Mouse (Mus musculus) liver, embryonic 15.5 days (tissue): ENCODE data around the gene Spen. TPM values are rescaled to one million over a fixed set of nuclear protein-coding genes. Genes with fewer than 3 reads are reported as not detected.
A peak's percentile ranks its signal among the peaks of the same experiment; 100 is the strongest.
"Not testable (repeated sequence)": the region's sequence is repeated elsewhere in the genome, so short reads cannot be mapped to it uniquely, and the experiment has no call there.

Source experiments
- ATAC-seq: fragments of 200-750 bp; cut with Nextera tagmentation; 2 replicates; pipeline ENCODE4 v1.8.0; 2017; ENCODE audit warnings: moderate number of reproducible peaks, mild to moderate bottlenecking, moderate library complexity; ENCODE audit not compliant: insufficient read depth
- H3K27ac ChIP-seq: fragments of 300-500 bp; sonication (generic); replicated peaks from 2 replicates; pipeline ENCODE4 v1.5.1; 2015; ENCODE audit warnings: mild to moderate bottlenecking, inconsistent platforms
- H3K27me3 ChIP-seq: fragments of 300-500 bp; sonication (generic); 2 replicates; pipeline ENCODE4 v1.6.1; 2015; ENCODE audit warnings: mild to moderate bottlenecking, inconsistent platforms
- H3K36me3 ChIP-seq: fragments of 300-500 bp; sonication (generic); replicated peaks from 2 replicates; pipeline ENCODE4 v1.6.1; 2015; ENCODE audit warnings: moderate library complexity, mild to moderate bottlenecking, inconsistent platforms
- H3K4me1 ChIP-seq: fragments of 300-500 bp; sonication (generic); replicated peaks from 2 replicates; pipeline ENCODE4 v1.6.1; 2015; ENCODE audit warnings: inconsistent platforms
- H3K4me2 ChIP-seq: fragments of 300-500 bp; sonication (generic); 2 replicates; pipeline ENCODE4 v1.6.1; 2015; ENCODE audit warnings: moderate library complexity, mild to moderate bottlenecking, inconsistent platforms
- H3K4me3 ChIP-seq: fragments of 300-500 bp; sonication (generic); replicated peaks from 2 replicates; pipeline ENCODE4 v1.5.1; 2015; ENCODE audit warnings: mild to moderate bottlenecking, inconsistent platforms
- H3K9ac ChIP-seq: fragments of 300-500 bp; sonication (generic); 2 replicates; pipeline ENCODE4 v1.6.1; 2015; ENCODE audit warnings: moderate library complexity, mild to moderate bottlenecking, inconsistent platforms
- H3K9me3 ChIP-seq: fragments of 300-500 bp; sonication (generic); replicated peaks from 2 replicates; pipeline ENCODE4 v1.6.1; 2016; ENCODE audit warnings: inconsistent platforms
- WGBS: fragments of 180-500 bp; shearing (Covaris S2); methylation state at CpG from one replicate; pipeline ENCODE4 v1.1.7; 2015; ENCODE audit warnings: mixed read lengths; ENCODE audit not compliant: insufficient replicate concordance; 5-methylcytosine and 5-hydroxymethylcytosine counted together
- polyA plus RNA-seq: library from polyadenylated mRNA; unstranded; fragments of >200 nt; fragmentation: Nextera tagmentation; extraction: Ambion mirVana; gene quantifications from 2 replicates; pipeline ENCODE4 v1.2.1, GENCODE M21; 2015

Gene Spen
- polyA plus RNA-seq, 1 experiment from 2014 or later, result 4.7 TPM

- peaks cover 17% of the 10 kb centered on the region for H3K4me1 ChIP-seq
- no peak for ATAC-seq
- no peaks in the 10 kb centered on the region for H3K9me3 ChIP-seq
- WGBS, result 28% methylated on average over 6 of the region's 6 CpGs
- no peak overlapping the region for H3K27ac ChIP-seq
- no peak overlapping the region for H3K4me3 ChIP-seq
- H3K4me2 ChIP-seq, result no peak overlapping the region
- no peaks in the 10 kb centered on the region for H3K36me3 ChIP-seq
- H3K27me3 ChIP-seq, result peaks cover 5% of the 10 kb centered on the region; the same call in 1 of the 2 replicates
- no peak overlapping the region for H3K9ac ChIP-seq
Observed at GRCm38 (mm10) chr4:141571337-141571739, 32.9 kb upstream of the Spen start.

DNA sequence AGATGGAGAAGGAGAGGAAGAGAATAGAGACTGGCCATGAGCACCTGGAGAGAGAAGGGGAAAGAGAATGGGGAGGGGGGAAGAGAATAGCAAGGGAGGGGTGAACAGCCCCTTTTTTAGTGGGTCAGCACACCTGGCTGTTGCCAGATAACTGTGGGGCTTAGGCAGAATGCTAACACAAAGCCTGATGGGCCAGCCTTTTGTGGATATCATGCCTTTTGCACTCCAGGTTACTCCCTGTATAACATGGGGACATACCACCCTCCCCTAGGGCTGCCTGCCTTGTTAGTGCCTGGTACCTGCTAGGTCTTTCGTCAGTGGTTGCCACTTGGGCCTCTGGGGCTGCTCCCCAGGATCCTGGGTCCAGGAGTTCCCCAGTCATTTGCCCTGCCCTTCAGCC is 32.4 kb upstream of the Spen start:
- ATAC-seq, result no peak
- WGBS, result 43% methylated on average over 1 of the region's 1 CpGs
- H3K36me3 ChIP-seq, result no peaks in the 10 kb centered on the region
- H3K4me2 ChIP-seq, result no peak overlapping the region
- no peak overlapping the region for H3K9ac ChIP-seq
- 0 out of 2 replicates have a peak overlapping the region, but pooled peaks have one; percentile 14 for H3K27ac ChIP-seq
- peaks cover 17% of the 10 kb centered on the region for H3K4me1 ChIP-seq
- H3K27me3 ChIP-seq, result peaks cover 5% of the 10 kb centered on the region; the same call in 1 of the 2 replicates
- no peak overlapping the region for H3K4me3 ChIP-seq
- no peaks in the 10 kb centered on the region for H3K9me3 ChIP-seq

DNA sequence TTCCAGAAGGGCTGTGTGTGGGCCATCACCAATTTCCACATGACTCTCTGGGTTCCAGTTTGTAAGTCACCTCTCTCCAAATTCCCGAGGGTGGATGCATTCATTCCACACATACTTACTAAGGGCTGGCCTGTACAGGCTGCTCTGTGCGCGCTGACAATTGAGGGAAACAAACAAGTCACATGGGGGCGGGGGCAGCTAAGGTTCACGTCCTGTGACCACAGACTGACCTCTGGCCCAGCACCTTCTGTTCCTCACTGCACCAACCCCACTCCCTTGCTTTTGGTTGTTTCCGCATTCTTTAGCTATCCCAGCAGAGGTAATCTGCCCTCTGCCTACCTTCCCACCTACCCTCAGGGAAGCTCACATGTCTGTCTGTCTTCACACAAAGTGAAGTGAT is 31.6 kb upstream of the Spen start:
- H3K4me1 ChIP-seq, result peaks cover 13% of the 10 kb centered on the region
- H3K36me3 ChIP-seq, result no peaks in the 10 kb centered on the region
- peak; percentile 32 for ATAC-seq
- 49% methylated on average over 6 of the region's 6 CpGs for WGBS
- 0 out of 2 replicates have a peak overlapping the region, but pooled peaks have one; percentile 0 for H3K27ac ChIP-seq
- no peak overlapping the region for H3K4me2 ChIP-seq
- H3K27me3 ChIP-seq, result peaks cover 5% of the 10 kb centered on the region; the same call in 1 of the 2 replicates
- H3K9ac ChIP-seq, result no peak overlapping the region
- no peak overlapping the region for H3K4me3 ChIP-seq
- H3K9me3 ChIP-seq, result no peaks in the 10 kb centered on the region

DNA sequence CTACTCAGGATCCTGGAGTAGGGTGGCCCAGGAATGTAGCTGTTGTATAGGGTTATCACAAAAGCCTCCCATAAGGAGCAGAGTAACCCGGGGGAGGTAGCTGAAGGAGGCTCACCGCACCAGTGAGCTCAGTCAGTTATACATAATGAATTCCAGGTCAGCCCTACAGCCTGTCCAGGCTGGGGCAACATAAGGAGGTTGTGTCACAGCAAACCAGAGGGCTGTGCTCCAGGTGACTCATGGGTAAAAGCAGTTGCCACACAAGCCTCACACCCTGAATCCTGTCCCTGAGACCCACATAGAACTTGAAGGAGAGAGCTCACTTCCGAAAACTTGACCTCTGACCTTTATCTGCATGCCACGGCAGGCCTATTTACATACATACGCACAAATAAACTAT is 30.6 kb upstream of the Spen start:
- no peak for ATAC-seq
- H3K36me3 ChIP-seq, result no peaks in the 10 kb centered on the region
- peaks cover 13% of the 10 kb centered on the region; the same call in 1 of the 2 replicates for H3K4me1 ChIP-seq
- H3K9me3 ChIP-seq, result no peaks in the 10 kb centered on the region
- WGBS, result 74% methylated on average over 5 of the region's 5 CpGs
- no peak overlapping the region for H3K4me3 ChIP-seq
- H3K27ac ChIP-seq, result no peak overlapping the region
- no peak overlapping the region for H3K9ac ChIP-seq
- H3K27me3 ChIP-seq, result peaks cover 5% of the 10 kb centered on the region; the same call in 1 of the 2 replicates
- H3K4me2 ChIP-seq, result no peak overlapping the region

- H3K9me3 ChIP-seq, H3K27me3 ChIP-seq, ATAC-seq, H3K4me1 ChIP-seq, H3K36me3 ChIP-seq, H3K27ac ChIP-seq, H3K9ac ChIP-seq, H3K4me2 ChIP-seq, H3K4me3 ChIP-seq: not testable (repeated sequence)
- WGBS, result 65% methylated on average over 7 of the region's 7 CpGs
Observed at GRCm38 (mm10) chr4:141567174-141567573, 28.8 kb upstream of the Spen start.

GRCm38 (mm10) chr4:141566187-141566586 is 27.8 kb upstream of the Spen start:
- no peaks in the 10 kb centered on the region for H3K9me3 ChIP-seq
- H3K27me3 ChIP-seq, result no peaks in the 10 kb centered on the region
- peaks cover 5% of the 10 kb centered on the region; the same call in 1 of the 2 replicates for H3K4me1 ChIP-seq
- H3K4me2 ChIP-seq, result no peak overlapping the region
- no peak overlapping the region for H3K9ac ChIP-seq
- 62% methylated on average over 6 of the region's 6 CpGs for WGBS
- H3K4me3 ChIP-seq, result no peak overlapping the region
- no peak overlapping the region for H3K27ac ChIP-seq
- no peaks in the 10 kb centered on the region for H3K36me3 ChIP-seq
- no peak for ATAC-seq

- H3K36me3 ChIP-seq, result no peaks in the 10 kb centered on the region
- no peak overlapping the region for H3K27ac ChIP-seq
- H3K4me2 ChIP-seq, result no peak overlapping the region
- 54% methylated on average over 7 of the region's 7 CpGs for WGBS
- no peaks in the 10 kb centered on the region for H3K9me3 ChIP-seq
- H3K9ac ChIP-seq, result no peak overlapping the region
- H3K27me3 ChIP-seq, result no peaks in the 10 kb centered on the region
- ATAC-seq, result no peak
- no peak overlapping the region for H3K4me3 ChIP-seq
- peaks cover under 1% of the 10 kb centered on the region; the same call in 1 of the 2 replicates for H3K4me1 ChIP-seq
Observed at GRCm38 (mm10) chr4:141565325-141565724, 26.9 kb upstream of the Spen start.

GRCm38 (mm10) chr4:141564660-141565059 is 26.3 kb upstream of the Spen start:
- Histone ChIP-seq H3K9me3 (no peaks in the 10 kb centered on the region), H3K4me1 (peaks cover 7% of the 10 kb centered on the region), H3K27ac (no peak overlapping the region), H3K27me3 (no peaks in the 10 kb centered on the region), H3K36me3 (no peaks in the 10 kb centered on the region), H3K4me3 (no peak overlapping the region), H3K4me2 (no peak overlapping the region), H3K9ac (no peak overlapping the region)
- 53% methylated on average over 3 of the region's 3 CpGs for WGBS
- no peak for ATAC-seq

- WGBS, result 79% methylated on average over 4 of the region's 4 CpGs
- H3K27ac ChIP-seq, result no peak overlapping the region
- no peak overlapping the region for H3K4me2 ChIP-seq
- no peak overlapping the region for H3K9ac ChIP-seq
- peaks cover 12% of the 10 kb centered on the region for H3K4me1 ChIP-seq
- H3K27me3 ChIP-seq, result no peaks in the 10 kb centered on the region
- no peaks in the 10 kb centered on the region for H3K36me3 ChIP-seq
- H3K4me3 ChIP-seq, result no peak overlapping the region
- ATAC-seq, result no peak
- H3K9me3 ChIP-seq, result no peaks in the 10 kb centered on the region
Observed at GRCm38 (mm10) chr4:141564209-141564608, 25.8 kb upstream of the Spen start.

- ATAC-seq, result no peak
- H3K4me2 ChIP-seq, result no peak overlapping the region
- no peaks in the 10 kb centered on the region for H3K36me3 ChIP-seq
- peaks cover 31% of the 10 kb centered on the region for H3K4me1 ChIP-seq
- H3K27ac ChIP-seq, result no peak overlapping the region
- WGBS, result 73% methylated on average over 11 of the region's 11 CpGs
- H3K9ac ChIP-seq, result no peak overlapping the region
- no peaks in the 10 kb centered on the region for H3K9me3 ChIP-seq
- H3K4me3 ChIP-seq, result no peak overlapping the region
- no peaks in the 10 kb centered on the region for H3K27me3 ChIP-seq
Observed at GRCm38 (mm10) chr4:141562281-141562680, 23.9 kb upstream of the Spen start.

DNA sequence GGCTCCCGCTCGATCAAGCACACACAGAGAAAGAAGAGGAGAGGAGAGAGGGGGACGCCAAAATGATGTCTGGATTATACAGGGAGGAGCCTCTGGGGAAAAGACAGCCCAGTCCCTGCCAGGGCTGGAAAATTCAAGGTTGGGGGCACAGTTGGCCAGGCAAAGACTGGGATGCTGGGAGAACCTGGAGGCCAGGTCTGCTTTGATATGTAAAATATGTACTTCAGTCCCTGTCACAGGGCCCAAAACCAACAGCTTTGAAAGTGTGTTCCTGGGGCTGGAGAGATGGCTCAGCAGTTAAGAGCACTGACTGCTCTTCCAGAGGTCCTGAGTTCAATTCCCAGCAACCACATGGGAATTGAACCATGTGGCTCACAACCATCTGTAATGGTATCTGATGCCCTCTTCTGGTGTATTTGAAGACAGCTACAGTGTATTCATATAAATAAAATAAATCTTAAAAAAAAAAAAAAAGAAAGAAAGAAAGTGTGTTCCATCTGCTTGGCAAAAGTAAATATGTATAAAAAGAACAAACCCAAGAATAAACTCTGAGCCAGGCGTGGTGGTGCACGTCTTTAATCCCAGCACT is 23.0 kb upstream of the Spen start:
- H3K4me1 ChIP-seq, result peaks cover 31% of the 10 kb centered on the region
- H3K9me3 ChIP-seq, ATAC-seq, H3K4me3 ChIP-seq, H3K36me3 ChIP-seq, H3K9ac ChIP-seq, H3K27ac ChIP-seq, H3K27me3 ChIP-seq, H3K4me2 ChIP-seq: not testable (repeated sequence)
- 62% methylated on average over 5 of the region's 5 CpGs for WGBS

DNA sequence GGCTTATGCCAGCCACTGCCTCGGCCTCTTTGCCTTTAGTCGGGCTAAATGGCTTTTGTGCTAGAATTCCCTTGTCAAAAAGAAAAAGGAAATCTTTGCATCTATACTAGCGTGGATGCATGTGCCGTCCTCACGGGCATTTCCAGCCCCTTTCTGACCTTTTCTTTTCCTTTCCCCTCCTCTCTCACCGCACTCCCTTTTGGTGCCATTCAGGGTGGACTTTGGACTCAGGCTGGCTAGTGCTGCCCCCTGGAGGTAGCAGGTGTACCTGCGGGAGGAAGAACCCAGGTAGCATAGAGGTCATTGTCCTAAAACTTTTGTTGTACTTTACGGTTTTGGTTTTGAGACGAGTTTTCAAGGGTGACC is 21.5 kb upstream of the Spen start:
- ATAC-seq, result peak; percentile 56

More for the DNA sequence above, 21.5 kb upstream of the Spen start:
- H3K27ac ChIP-seq, result peak overlapping the region; percentile 91
- no peaks in the 10 kb centered on the region for H3K27me3 ChIP-seq
- H3K9ac ChIP-seq, result peak overlapping the region; percentile 39
- H3K9me3 ChIP-seq, result no peaks in the 10 kb centered on the region
- H3K36me3 ChIP-seq, result no peaks in the 10 kb centered on the region
- H3K4me2 ChIP-seq, result peak overlapping the region; percentile 94
- 1% methylated on average over 9 of the region's 9 CpGs for WGBS
- H3K4me1 ChIP-seq, result peaks cover 31% of the 10 kb centered on the region
- H3K4me3 ChIP-seq, result peak overlapping the region; percentile 59
